Mouse (Mus musculus) forebrain, embryonic 11.5 days (tissue): ENCODE results near the gene Cand1. TPM values are rescaled to one million over a fixed set of nuclear protein-coding genes. Genes with fewer than 3 reads are reported as not detected.

Experiments
- ATAC-seq: fragments of 200-750 bp; cut with Nextera tagmentation; replicated peaks from 2 replicates; pipeline ENCODE4 v1.8.0; 2017; ENCODE audit warnings: moderate TSS enrichment; ENCODE audit not compliant: low FRiP score
- DNase-seq: peaks from one replicate; pipeline ENCODE4 v3.0.0-alpha.2; 2017; ENCODE audit warnings: low spot score
- H3K27ac ChIP-seq: fragments of 300-500 bp; sonication (generic); 2 replicates; pipeline ENCODE4 v1.5.1; 2014; ENCODE audit warnings: low read depth, low read length
- H3K27me3 ChIP-seq: fragments of 300-500 bp; sonication (generic); 2 replicates; pipeline ENCODE4 v1.6.1; 2014; ENCODE audit warnings: mild to moderate bottlenecking, low read length, mixed read lengths; ENCODE audit not compliant: control insufficient read depth, insufficient read depth
- H3K36me3 ChIP-seq: fragments of 300-500 bp; sonication (generic); 2 replicates; pipeline ENCODE4 v1.6.1; 2014; ENCODE audit warnings: mild to moderate bottlenecking, low read length, moderate library complexity, mixed read lengths; ENCODE audit not compliant: control insufficient read depth, insufficient read depth
- H3K4me1 ChIP-seq: fragments of 300-500 bp; sonication (generic); replicated peaks from 2 replicates; pipeline ENCODE4 v1.6.1; 2014; ENCODE audit warnings: low read length, mixed read lengths; ENCODE audit not compliant: control insufficient read depth, insufficient read depth
- H3K4me2 ChIP-seq: fragments of 300-500 bp; sonication (generic); 2 replicates; pipeline ENCODE4 v1.6.1; 2014; ENCODE audit warnings: low read depth, mild to moderate bottlenecking, low read length, moderate library complexity, mixed read lengths; ENCODE audit not compliant: severe bottlenecking
- H3K4me3 ChIP-seq: fragments of 300-500 bp; sonication (generic); 2 replicates; pipeline ENCODE4 v1.5.1; 2014; ENCODE audit warnings: low read depth, low read length
- H3K9ac ChIP-seq: fragments of 300-500 bp; sonication (generic); 2 replicates; pipeline ENCODE4 v1.6.1; 2014; ENCODE audit warnings: low read length
- H3K9me3 ChIP-seq: fragments of 300-500 bp; sonication (generic); 2 replicates; pipeline ENCODE4 v1.6.1; 2016; ENCODE audit warnings: low read length, mixed read lengths; ENCODE audit not compliant: control insufficient read depth
- WGBS: fragments of 180-500 bp; shearing (Covaris S2); extraction: QIAGEN DNeasy Blood & Tissue Kit; methylation state at CpG from one replicate; pipeline ENCODE4 v1.1.7; 2014; 5-methylcytosine and 5-hydroxymethylcytosine counted together
- polyA plus RNA-seq: library from polyadenylated mRNA; unstranded; fragments of >200 nt; fragmentation: Nextera tagmentation; extraction: Ambion mirVana; gene quantifications from 2 replicates; pipeline ENCODE4 v1.2.1, GENCODE M21; 2014

The Cand1 gene
- polyA plus RNA-seq, 1 experiment from 2014 or later = 124 TPM

DNA sequence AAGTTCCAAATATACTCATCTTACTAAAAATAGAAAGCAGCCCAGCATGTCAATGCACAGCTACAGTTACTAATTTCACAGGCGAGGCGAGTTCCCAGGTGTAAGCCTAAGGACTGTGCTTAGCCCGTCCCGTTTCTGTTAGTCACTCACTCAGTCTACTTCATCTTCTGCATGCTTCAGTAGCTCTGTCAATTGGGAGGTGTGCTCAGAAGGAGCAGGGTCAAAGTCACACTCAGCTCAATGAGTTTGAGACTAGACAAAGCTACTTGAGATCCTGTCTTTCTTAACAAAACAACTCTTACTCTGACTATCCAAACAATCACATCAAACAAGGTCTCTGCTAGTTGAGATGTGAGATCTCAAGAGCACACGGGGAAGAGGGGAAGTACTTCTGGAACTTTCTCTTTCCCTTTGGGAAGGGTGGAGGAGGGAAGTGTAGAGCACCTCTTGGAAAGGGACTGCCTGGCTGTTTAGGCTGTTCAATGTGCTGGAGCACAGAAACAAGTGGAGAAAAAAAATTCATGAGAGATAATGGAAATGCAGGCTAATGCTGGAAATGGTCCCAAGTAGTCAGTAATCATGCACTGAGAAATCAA, 9.7 kb downstream of the Cand1 start:
- H3K4me3 ChIP-seq = no peak overlapping the region
- ATAC-seq (no peak), DNase-seq (no peak)
- peaks cover 3% of the 10 kb centered on the region; the same call in 1 of the 2 replicates for H3K36me3 ChIP-seq
- H3K4me2 ChIP-seq = no peak overlapping the region
- no peaks in the 10 kb centered on the region for H3K27me3 ChIP-seq
- H3K27ac ChIP-seq = no peak overlapping the region
- H3K4me1 ChIP-seq = no peaks in the 10 kb centered on the region
- no peak overlapping the region for H3K9ac ChIP-seq
- WGBS = 81% methylated on average over 5 of the region's 5 CpGs
- H3K9me3 ChIP-seq = no peaks in the 10 kb centered on the region

DNA sequence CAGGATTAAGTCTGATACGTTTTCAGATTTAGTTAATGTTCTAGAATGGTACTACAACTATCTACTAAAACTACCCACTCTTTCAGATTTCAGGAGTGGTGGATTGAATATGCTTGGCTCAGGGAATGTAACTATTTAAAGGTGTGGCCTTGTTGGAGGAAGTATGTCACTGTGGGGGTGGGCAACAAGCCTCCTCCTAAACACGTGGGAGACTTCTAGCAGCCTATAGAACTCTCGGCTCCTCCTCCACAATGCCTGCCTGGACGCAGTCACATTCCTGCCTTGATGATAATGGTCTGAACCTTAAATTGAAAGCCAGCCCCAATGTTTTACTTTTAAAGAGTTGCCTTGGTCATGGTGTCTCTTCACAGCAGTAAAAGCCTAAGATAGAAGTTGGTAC, 16.2 kb downstream of the Cand1 start:
- ATAC-seq = no peak
- no peak overlapping the region for H3K9ac ChIP-seq
- H3K9me3 ChIP-seq = no peaks in the 10 kb centered on the region
- no peak for DNase-seq
- 83% methylated on average over 4 of the region's 4 CpGs for WGBS
- H3K4me1 ChIP-seq = no peaks in the 10 kb centered on the region
- no peak overlapping the region for H3K4me3 ChIP-seq
- peaks cover 3% of the 10 kb centered on the region; the same call in 1 of the 2 replicates for H3K36me3 ChIP-seq
- H3K4me2 ChIP-seq = no peak overlapping the region
- no peak overlapping the region for H3K27ac ChIP-seq
- H3K27me3 ChIP-seq = no peaks in the 10 kb centered on the region

DNA sequence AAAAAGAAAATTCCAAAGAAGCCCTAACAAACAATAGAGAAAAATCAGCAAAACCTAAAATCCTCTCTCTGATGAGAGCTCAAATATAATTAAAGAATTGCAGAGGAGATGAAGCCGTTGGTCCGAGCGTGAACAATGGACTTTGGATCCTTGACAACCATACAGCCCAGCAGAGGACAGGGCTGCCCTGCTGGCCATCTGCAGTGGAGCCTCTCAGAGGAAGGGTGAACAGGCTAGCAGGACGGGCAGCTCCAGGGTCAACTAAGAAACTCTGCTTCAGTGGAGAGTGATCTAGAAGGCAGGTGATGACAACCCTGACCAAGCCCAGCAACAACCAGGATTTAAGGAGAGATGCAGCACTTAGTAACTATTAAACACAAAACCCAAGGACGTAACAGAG, 18.2 kb downstream of the Cand1 start:
- no peak overlapping the region for H3K27ac ChIP-seq
- DNase-seq (no peak), ATAC-seq (no peak)
- no peak overlapping the region for H3K9ac ChIP-seq
- H3K36me3 ChIP-seq = peaks cover 4% of the 10 kb centered on the region; the same call in 1 of the 2 replicates
- H3K4me2 ChIP-seq = no peak overlapping the region
- H3K27me3 ChIP-seq = no peaks in the 10 kb centered on the region
- no peaks in the 10 kb centered on the region for H3K9me3 ChIP-seq
- H3K4me1 ChIP-seq = no peaks in the 10 kb centered on the region
- H3K4me3 ChIP-seq = no peak overlapping the region
- WGBS = 77% methylated on average over 5 of the region's 5 CpGs

DNA sequence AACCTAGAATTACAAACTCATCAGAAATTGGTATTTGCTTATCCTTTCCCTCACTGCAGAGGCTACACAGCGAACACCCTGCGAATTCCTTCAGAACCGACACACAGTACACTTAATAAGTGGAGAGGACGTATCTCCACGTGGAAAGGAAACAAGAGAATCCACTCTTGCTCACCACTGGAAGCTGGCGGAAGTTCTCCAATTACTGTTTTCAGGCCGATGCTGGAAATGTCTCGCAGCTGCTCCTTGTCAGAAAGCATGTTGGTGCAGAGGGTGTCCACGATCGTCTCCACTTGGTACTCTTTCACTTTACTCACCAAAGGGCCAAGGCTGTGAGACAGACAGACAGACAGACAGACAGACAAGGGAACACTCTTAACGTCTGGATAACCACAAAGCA, 20.4 kb downstream of the Cand1 start:
- H3K27ac ChIP-seq = no peak overlapping the region
- 80% methylated on average over 11 of the region's 11 CpGs for WGBS
- H3K4me3 ChIP-seq = no peak overlapping the region
- DNase-seq (no peak), ATAC-seq (no peak)
- no peaks in the 10 kb centered on the region for H3K9me3 ChIP-seq
- H3K4me1 ChIP-seq = no peaks in the 10 kb centered on the region
- no peak overlapping the region for H3K4me2 ChIP-seq
- H3K27me3 ChIP-seq = no peaks in the 10 kb centered on the region
- H3K9ac ChIP-seq = no peak overlapping the region
- H3K36me3 ChIP-seq = peaks cover 6% of the 10 kb centered on the region; the same call in 1 of the 2 replicates

DNA sequence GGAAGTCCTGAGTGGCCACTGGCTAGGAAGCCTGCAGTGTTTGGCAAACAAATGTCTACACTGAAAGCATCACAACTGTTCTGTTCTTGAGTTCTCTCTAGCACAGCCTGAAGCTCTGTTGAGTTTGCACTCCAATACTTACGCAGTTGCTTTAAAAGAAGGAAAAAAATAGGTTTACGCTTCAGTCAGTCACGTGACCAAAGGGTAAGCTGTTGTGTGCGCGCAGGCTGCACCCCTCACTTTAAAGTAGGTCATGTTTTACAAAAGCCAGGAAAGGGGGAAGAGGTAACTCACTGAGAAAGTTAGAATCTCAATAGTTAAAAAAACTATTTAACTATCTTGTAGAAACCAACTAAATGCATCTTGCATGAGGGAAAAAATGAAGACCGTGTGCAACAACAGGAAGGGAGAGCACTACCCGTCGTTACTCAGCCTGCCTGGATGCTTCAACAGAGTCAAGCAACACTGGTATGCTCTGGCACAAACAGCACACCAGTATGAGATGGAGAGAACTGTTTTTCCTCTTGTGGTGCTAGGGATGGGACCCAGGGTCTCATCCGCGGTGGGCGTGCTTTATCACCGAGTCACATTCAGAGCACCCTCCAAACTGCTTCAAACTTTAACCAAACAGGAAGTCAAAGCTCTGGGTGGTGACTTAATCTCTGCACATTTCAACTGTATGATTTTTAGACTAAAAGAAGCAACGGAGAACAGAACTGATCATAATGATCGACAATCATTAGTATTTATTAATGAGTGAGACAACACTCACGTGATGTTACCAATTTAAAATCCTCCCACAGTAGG, 21.4 kb downstream of the Cand1 start:
- ATAC-seq (no peak), DNase-seq (no peak)
- Histone ChIP-seq H3K36me3 (peaks cover 6% of the 10 kb centered on the region; the same call in 1 of the 2 replicates), H3K9ac (no peak overlapping the region), H3K27me3 (no peaks in the 10 kb centered on the region), H3K4me3 (no peak overlapping the region), H3K9me3 (no peaks in the 10 kb centered on the region), H3K4me1 (no peaks in the 10 kb centered on the region), H3K27ac (no peak overlapping the region), H3K4me2 (no peak overlapping the region)
- WGBS = 92% methylated on average over 15 of the region's 15 CpGs

DNA sequence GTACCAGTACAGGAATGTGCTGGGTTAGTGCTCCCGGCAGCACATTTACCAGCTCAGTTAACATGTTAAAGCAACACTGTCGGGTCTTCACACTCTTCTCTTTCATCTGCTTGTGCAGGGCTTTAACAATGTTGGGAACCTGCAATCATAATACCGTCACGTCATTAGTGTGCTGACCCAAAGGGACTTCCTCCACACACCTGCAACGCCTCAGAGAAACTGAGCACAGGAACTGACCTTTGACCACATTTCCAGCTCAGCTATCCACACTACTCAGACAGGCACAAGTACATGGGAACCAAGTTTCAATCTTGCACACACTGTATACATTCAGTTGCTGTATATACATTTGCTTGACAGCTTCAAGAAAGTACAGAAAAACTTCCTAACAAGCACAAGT, 27.4 kb downstream of the Cand1 start:
- Histone ChIP-seq H3K4me3 (no peak overlapping the region), H3K27me3 (no peaks in the 10 kb centered on the region), H3K27ac (no peak overlapping the region), H3K36me3 (peaks cover 19% of the 10 kb centered on the region), H3K9ac (no peak overlapping the region), H3K9me3 (no peaks in the 10 kb centered on the region), H3K4me2 (no peak overlapping the region), H3K4me1 (no peaks in the 10 kb centered on the region)
- ATAC-seq = no peak
- 81% methylated on average over 5 of the region's 5 CpGs for WGBS
- DNase-seq = no peak

DNA sequence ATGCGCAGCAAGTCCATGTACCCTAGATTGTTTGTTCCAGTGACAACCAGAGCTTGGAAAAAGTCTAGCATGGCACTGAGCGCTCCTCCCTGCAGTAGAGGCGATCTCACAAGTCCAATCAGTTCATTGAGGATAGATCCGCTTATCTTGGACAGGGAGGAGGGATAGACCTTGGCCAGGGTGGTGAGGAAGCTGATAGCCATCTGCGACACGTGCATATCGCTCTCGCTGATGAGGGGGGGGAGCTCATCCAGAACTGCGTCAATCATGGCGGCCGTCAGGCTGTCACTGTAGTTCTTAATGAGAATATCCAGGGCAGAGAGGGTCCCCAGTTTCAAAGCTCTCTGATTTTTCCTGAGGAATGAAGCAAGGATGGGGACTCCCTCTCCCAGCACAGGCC, 28.6 kb downstream of the Cand1 start:
- no peak for ATAC-seq
- H3K9ac ChIP-seq = no peak overlapping the region
- peaks cover 22% of the 10 kb centered on the region for H3K36me3 ChIP-seq
- no peak overlapping the region for H3K4me2 ChIP-seq
- H3K27ac ChIP-seq = no peak overlapping the region
- 94% methylated on average over 11 of the region's 11 CpGs for WGBS
- no peaks in the 10 kb centered on the region for H3K9me3 ChIP-seq
- no peak overlapping the region for H3K4me3 ChIP-seq
- no peaks in the 10 kb centered on the region for H3K4me1 ChIP-seq
- no peaks in the 10 kb centered on the region for H3K27me3 ChIP-seq
- DNase-seq = no peak

DNA sequence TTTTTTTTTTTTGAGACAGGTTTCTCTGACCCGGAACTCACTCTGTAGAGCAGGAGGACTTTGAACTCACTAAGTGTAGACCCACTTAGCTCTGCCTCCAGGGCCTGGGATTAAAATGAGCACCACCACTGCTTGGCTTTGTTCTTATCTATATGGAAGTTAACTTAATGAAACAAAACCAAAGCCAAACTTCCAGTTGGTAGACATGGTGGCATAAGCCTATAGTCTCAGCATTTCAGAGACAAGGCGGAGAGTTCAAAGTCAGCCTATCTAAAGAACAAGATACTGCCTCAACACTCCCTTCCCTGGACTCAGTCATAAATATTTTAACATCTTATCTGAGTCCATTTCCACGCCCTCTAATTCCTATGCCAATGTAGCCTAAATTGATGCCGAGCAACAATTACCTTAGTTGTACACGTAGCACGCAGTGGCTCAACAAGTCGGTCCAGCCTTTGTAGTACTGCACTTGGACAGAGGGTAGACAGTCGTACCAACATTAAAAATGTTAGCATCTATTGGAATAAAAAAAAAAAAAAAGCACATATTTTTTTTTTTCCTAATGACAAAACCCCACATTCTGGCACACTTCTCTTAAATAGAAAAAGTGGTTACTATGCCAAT, 33.4 kb downstream of the Cand1 start:
- DNase-seq (no peak), ATAC-seq (no peak)
- Histone ChIP-seq H3K4me1 (no peaks in the 10 kb centered on the region), H3K27ac (no peak overlapping the region), H3K9me3 (no peaks in the 10 kb centered on the region), H3K4me2 (no peak overlapping the region), H3K4me3 (no peak overlapping the region), H3K9ac (no peak overlapping the region), H3K36me3 (peaks cover 27% of the 10 kb centered on the region), H3K27me3 (no peaks in the 10 kb centered on the region)
- WGBS = 96% methylated on average over 8 of the region's 8 CpGs
